Mouse (Mus musculus): ENCODE measurements around the gene Sdhaf4. TPM values are rescaled to one million over a fixed set of nuclear protein-coding genes. Genes with fewer than 3 reads are reported as not detected.

Gene Sdhaf4
- polyA plus RNA-seq (2014; fragmentation: Nextera tagmentation; extraction: Ambion mirVana): 94.4 and 96.1 TPM in 2 replicates

DNA sequence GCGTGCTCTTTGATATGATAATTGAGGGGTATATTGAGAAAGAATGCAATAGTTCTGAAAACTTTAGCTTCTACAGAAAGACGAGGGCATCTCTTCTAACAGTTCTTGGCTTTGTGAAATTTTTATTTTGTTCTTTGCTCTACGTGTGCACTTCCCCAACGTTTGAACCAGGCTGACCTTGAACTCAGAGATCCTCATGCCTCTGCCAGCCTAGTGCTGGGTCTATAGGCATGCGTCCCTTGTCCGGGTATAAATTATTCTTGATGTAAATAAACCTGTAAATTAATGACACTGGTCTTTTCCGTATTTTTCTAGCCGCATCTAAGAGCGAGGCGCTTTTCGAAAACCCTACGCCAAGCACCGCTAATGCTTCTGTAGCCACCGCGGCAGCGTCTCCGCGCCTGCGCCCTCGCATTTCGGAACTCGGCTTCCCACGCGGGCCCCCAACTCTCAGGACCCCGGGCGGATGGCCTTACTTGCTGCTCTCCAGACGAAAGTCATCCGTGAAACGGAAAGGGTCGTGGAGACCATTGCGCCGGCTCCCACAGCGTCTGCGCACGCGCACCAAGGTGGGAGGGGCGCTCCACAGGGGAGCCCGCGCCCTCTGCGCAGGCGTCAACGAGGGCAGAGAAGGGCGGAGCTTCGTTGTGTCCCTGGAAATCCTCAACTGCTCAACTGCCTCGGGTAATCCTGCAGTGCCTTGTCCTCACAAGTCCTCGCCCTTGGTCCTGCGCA, at the start of gene Sdhaf4:
Gene Sdhaf4 (minus strand): TSS at position 587 of the 735 bp plus-strand sequence.
- ATAC-seq (ENCODE audit: low read depth) (peak; percentile 97), DNase-seq (ENCODE audit: low spot score) (peak; percentile 95)
- 2% methylated on average over 46 of the region's 47 CpGs for WGBS
- peak within 1 kb of the TSS; percentile 55 for H3K4me3 ChIP-seq (ENCODE audit: low read depth, low read length)
- peak within 1 kb of the TSS; percentile 60 for H3K4me2 ChIP-seq (ENCODE audit: low read depth, low read length)
- H3K27ac ChIP-seq (replicated peaks; ENCODE audit: low read depth, low read length): peak within 1 kb of the TSS; percentile 88
- H3K4me1 ChIP-seq (ENCODE audit: control insufficient read depth, insufficient read depth, low read length): no peaks in the 10 kb centered on the region
- H3K9me3 ChIP-seq (ENCODE audit: control insufficient read depth, low read length): no peaks in the 10 kb centered on the region
- peak within 1 kb of the TSS; percentile 82 for H3K9ac ChIP-seq (ENCODE audit: low read depth, low read length)
- peaks cover 12% of the 10 kb centered on the region; the same call in 1 of the 2 replicates for H3K36me3 ChIP-seq (ENCODE audit: control insufficient read depth, insufficient read depth, low read length)
- no peaks in the 10 kb centered on the region for H3K27me3 ChIP-seq (replicated peaks; ENCODE audit: control insufficient read depth, insufficient read depth, low read length)

DNA sequence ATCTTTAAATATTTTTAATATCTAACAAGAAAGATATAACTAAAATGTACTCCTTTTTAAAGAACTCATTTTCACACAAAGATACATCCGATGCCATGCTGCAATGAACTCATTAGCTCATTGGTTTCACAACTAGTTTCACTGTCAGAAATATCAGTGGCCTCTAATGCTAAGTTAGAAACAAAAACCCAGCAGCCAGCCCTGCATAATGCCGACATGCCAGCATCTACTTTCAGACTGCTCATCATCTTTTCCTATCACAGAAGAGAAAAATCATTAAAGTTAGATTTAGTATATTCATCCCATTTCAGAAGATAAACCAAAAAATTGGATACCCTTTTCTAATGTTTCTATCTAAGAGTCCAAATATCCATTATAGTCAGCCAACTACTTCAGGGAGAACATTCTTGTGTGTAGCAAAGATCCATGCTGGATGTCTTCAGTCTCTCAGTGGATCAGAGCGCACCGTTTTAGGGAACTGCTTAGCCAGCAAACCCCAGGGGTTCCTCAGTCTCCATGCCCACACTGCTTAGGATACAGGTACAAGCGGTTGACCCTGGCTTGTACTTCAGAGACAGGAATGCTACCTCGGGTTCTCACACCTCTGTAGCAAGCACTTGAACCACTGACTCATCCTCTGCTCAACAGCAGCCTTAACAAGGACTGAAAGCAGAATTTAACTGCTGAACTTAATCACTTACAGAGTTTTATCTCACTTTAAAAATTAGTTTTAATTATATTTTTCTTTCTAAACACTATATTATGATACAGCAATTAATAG, 41.5 kb upstream of the Sdhaf4 start:
- ATAC-seq (ENCODE audit: low read depth) (no peak), DNase-seq (ENCODE audit: low spot score) (no peak)
- H3K36me3 ChIP-seq (ENCODE audit: control insufficient read depth, insufficient read depth, low read length): peaks cover 33% of the 10 kb centered on the region; the same call in 1 of the 2 replicates
- H3K9ac ChIP-seq (ENCODE audit: low read depth, low read length): no peak overlapping the region
- no peak overlapping the region for H3K4me2 ChIP-seq (ENCODE audit: low read depth, low read length)
- H3K4me3 ChIP-seq (ENCODE audit: low read depth, low read length): no peak overlapping the region
- WGBS: 76% methylated on average over 6 of the region's 6 CpGs
- H3K9me3 ChIP-seq (ENCODE audit: control insufficient read depth, low read length): no peaks in the 10 kb centered on the region
- no peaks in the 10 kb centered on the region for H3K4me1 ChIP-seq (ENCODE audit: control insufficient read depth, insufficient read depth, low read length)
- no peak overlapping the region for H3K27ac ChIP-seq (replicated peaks; ENCODE audit: low read depth, low read length)
- H3K27me3 ChIP-seq (replicated peaks; ENCODE audit: control insufficient read depth, insufficient read depth, low read length): no peaks in the 10 kb centered on the region

DNA sequence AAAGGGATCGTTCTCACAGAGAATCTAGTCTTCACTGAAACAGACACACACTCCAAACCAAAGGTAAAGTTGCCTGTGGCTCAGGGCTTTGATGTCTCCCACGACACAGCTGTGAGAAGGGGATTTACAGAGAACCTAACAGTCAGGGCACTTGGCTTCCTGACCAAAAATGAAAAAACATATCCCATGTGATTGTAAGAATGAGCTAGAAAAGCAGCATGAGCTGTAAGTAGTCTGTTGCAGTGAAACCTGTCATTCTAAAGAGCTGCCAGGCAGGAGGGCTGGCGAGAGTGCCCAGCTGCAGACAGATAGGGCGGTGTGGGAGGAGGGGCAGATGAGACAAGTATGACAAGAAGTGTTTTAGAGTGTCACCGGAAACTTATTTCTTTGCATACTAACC, 40.2 kb upstream of the Sdhaf4 start:
- peaks cover 21% of the 10 kb centered on the region; the same call in 1 of the 2 replicates for H3K36me3 ChIP-seq (ENCODE audit: control insufficient read depth, insufficient read depth, low read length)
- H3K4me2 ChIP-seq (ENCODE audit: low read depth, low read length): no peak overlapping the region
- no peaks in the 10 kb centered on the region for H3K27me3 ChIP-seq (replicated peaks; ENCODE audit: control insufficient read depth, insufficient read depth, low read length)
- H3K9me3 ChIP-seq (ENCODE audit: control insufficient read depth, low read length): no peaks in the 10 kb centered on the region
- no peak overlapping the region for H3K27ac ChIP-seq (replicated peaks; ENCODE audit: low read depth, low read length)
- no peak overlapping the region for H3K4me3 ChIP-seq (ENCODE audit: low read depth, low read length)
- H3K4me1 ChIP-seq (ENCODE audit: control insufficient read depth, insufficient read depth, low read length): no peaks in the 10 kb centered on the region
- ATAC-seq (ENCODE audit: low read depth) (no peak), DNase-seq (ENCODE audit: low spot score) (no peak)
- 68% methylated on average over 5 of the region's 5 CpGs for WGBS
- H3K9ac ChIP-seq (ENCODE audit: low read depth, low read length): no peak overlapping the region

DNA sequence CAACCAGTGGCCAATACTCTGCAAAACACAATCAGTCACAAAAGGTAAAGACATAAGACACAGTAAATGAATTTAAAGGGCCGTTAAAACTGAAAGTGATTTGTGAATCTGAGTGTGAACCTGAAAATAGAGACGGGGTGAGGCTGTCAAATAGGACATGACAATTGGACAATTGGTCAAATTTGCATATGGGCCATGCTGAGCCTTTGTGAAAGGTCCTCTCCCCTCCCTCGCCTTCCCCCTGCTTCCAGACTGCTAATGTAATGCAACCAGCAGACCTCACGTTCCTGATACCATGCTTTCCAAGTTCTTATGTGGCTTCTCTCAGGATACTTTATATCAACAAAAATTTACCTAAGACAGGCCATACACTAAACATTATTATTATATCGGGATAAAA, 37.6 kb upstream of the Sdhaf4 start:
- 86% methylated on average over 5 of the region's 5 CpGs for WGBS
- ATAC-seq (ENCODE audit: low read depth): no peak
- Histone ChIP-seq H3K27me3 (replicated peaks; ENCODE audit: control insufficient read depth, insufficient read depth, low read length) (no peaks in the 10 kb centered on the region), H3K9me3 (ENCODE audit: control insufficient read depth, low read length) (no peaks in the 10 kb centered on the region), H3K4me2 (ENCODE audit: low read depth, low read length) (no peak overlapping the region), H3K9ac (ENCODE audit: low read depth, low read length) (no peak overlapping the region), H3K4me3 (ENCODE audit: low read depth, low read length) (no peak overlapping the region), H3K27ac (replicated peaks; ENCODE audit: low read depth, low read length) (no peak overlapping the region), H3K36me3 (ENCODE audit: control insufficient read depth, insufficient read depth, low read length) (peaks cover 21% of the 10 kb centered on the region), H3K4me1 (ENCODE audit: control insufficient read depth, insufficient read depth, low read length) (no peaks in the 10 kb centered on the region)
- DNase-seq (ENCODE audit: low spot score): no peak

DNA sequence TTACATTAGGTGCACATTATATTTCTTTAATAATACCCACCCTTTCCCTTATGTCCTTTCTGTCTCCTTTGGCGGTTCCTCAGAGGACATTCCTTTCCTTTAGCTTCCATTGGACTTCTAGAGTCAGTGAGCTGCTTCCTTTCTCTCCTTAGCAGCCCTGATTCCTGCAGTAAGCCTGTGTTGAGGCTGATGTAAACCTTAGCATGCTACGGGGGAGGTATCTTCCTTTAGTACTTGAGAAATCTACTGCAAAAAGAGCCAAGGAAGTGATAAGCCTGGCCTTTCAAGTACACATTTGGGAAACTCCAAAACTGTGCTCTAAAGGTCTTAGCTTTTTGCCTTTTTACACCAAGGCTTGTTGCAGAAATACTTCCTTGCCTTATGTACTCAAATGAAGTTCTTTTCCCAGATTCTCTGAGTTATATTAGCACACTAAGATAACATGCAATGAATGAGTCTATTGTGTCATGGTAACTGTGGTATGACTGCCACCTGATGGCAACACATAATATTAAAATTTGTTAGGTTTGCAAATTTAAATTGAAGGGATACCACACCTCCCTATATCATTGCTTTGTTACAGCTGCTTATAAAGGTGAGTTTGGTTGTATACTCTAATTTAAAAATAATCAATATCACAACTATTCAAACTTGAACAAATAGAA, 28.4 kb upstream of the Sdhaf4 start:
- Histone ChIP-seq H3K4me3 (ENCODE audit: low read depth, low read length) (no peak overlapping the region), H3K36me3 (ENCODE audit: control insufficient read depth, insufficient read depth, low read length) (peaks cover 27% of the 10 kb centered on the region), H3K9me3 (ENCODE audit: control insufficient read depth, low read length) (no peaks in the 10 kb centered on the region), H3K27me3 (replicated peaks; ENCODE audit: control insufficient read depth, insufficient read depth, low read length) (no peaks in the 10 kb centered on the region), H3K9ac (ENCODE audit: low read depth, low read length) (no peak overlapping the region), H3K4me1 (ENCODE audit: control insufficient read depth, insufficient read depth, low read length) (no peaks in the 10 kb centered on the region), H3K4me2 (ENCODE audit: low read depth, low read length) (no peak overlapping the region), H3K27ac (replicated peaks; ENCODE audit: low read depth, low read length) (no peak overlapping the region)
- ATAC-seq (ENCODE audit: low read depth): no peak
- DNase-seq (ENCODE audit: low spot score): peak; percentile 16
- WGBS: 86% methylated on average over 2 of the region's 2 CpGs

DNA sequence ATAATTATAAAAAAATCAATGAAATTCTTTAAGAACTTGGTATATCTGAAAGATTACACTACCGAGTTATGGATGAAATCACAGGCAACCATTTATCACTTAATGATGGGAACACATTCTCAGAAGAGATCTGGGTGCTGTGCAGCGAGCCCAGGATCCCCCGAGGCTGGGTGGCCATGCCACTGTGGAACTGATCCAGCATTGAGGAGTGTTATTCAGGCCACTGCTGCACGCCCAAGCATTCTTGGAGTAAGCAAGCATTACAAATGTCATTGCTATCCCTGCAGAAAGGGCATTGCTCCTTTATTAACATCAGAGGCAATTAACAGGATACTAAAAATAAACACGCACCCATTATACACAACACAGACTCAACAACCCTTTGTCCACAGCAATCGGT, 5.4 kb upstream of the Sdhaf4 start:
- DNase-seq (ENCODE audit: low spot score) (no peak), ATAC-seq (ENCODE audit: low read depth) (no peak)
- no peak overlapping the region for H3K9ac ChIP-seq (ENCODE audit: low read depth, low read length)
- no peaks in the 10 kb centered on the region for H3K9me3 ChIP-seq (ENCODE audit: control insufficient read depth, low read length)
- no peaks in the 10 kb centered on the region for H3K27me3 ChIP-seq (replicated peaks; ENCODE audit: control insufficient read depth, insufficient read depth, low read length)
- no peak overlapping the region for H3K27ac ChIP-seq (replicated peaks; ENCODE audit: low read depth, low read length)
- no peak overlapping the region for H3K4me3 ChIP-seq (ENCODE audit: low read depth, low read length)
- no peaks in the 10 kb centered on the region for H3K4me1 ChIP-seq (ENCODE audit: control insufficient read depth, insufficient read depth, low read length)
- peaks cover 21% of the 10 kb centered on the region for H3K36me3 ChIP-seq (ENCODE audit: control insufficient read depth, insufficient read depth, low read length)
- H3K4me2 ChIP-seq (ENCODE audit: low read depth, low read length): no peak overlapping the region
- WGBS: 95% methylated on average over 6 of the region's 6 CpGs

DNA sequence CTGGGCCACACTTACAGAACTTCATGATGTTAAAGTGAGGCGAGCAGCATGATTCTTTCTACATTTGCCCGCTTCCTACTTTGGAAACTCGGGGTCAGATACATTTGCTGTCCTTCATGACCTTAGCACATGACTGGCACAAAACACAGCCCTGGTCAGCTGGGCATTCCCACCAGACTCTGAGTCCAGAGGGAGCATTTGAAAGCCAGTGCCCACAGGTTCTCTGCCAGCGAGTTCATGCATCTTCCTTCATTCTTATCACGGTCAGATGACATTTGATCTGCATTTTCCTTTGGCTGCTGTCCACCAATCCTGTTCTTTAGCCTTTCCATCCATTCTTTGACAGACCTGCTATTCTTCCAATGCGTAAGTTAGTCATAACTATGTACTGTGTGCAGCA, 4.6 kb upstream of the Sdhaf4 start:
- Histone ChIP-seq H3K4me1 (ENCODE audit: control insufficient read depth, insufficient read depth, low read length) (no peaks in the 10 kb centered on the region), H3K27me3 (replicated peaks; ENCODE audit: control insufficient read depth, insufficient read depth, low read length) (no peaks in the 10 kb centered on the region), H3K9me3 (ENCODE audit: control insufficient read depth, low read length) (no peaks in the 10 kb centered on the region), H3K36me3 (ENCODE audit: control insufficient read depth, insufficient read depth, low read length) (peaks cover 15% of the 10 kb centered on the region), H3K27ac (replicated peaks; ENCODE audit: low read depth, low read length) (no peak overlapping the region), H3K9ac (ENCODE audit: low read depth, low read length) (no peak overlapping the region), H3K4me2 (ENCODE audit: low read depth, low read length) (no peak overlapping the region), H3K4me3 (ENCODE audit: low read depth, low read length) (no peak overlapping the region)
- 88% methylated on average over 6 of the region's 6 CpGs for WGBS
- DNase-seq (ENCODE audit: low spot score) (no peak), ATAC-seq (ENCODE audit: low read depth) (no peak)

DNA sequence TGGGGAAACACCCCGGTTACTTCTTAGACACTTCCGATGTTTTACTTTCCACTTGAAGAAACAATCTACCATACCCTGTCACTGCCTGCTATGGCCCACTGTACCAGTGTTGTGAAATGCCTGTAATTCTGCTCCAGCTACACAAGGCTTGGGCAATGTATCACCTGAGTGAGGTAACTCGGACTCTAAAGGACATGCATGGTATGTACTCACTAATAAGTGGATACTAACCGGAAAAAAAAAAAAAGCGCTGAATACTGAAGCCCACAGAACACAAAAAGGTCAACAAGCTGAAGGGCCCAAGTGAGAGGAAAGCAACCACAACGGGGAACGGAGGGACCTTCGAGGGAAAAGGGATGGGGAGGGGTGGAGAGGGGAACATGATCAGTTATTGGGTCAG, 2.2 kb upstream of the Sdhaf4 start:
- Histone ChIP-seq H3K27me3 (replicated peaks; ENCODE audit: control insufficient read depth, insufficient read depth, low read length) (no peaks in the 10 kb centered on the region), H3K4me1 (ENCODE audit: control insufficient read depth, insufficient read depth, low read length) (no peaks in the 10 kb centered on the region), H3K4me3 (ENCODE audit: low read depth, low read length) (no peak overlapping the region), H3K27ac (replicated peaks; ENCODE audit: low read depth, low read length) (no peak overlapping the region), H3K36me3 (ENCODE audit: control insufficient read depth, insufficient read depth, low read length) (peaks cover 1% of the 10 kb centered on the region; the same call in 1 of the 2 replicates), H3K9me3 (ENCODE audit: control insufficient read depth, low read length) (no peaks in the 10 kb centered on the region), H3K9ac (ENCODE audit: low read depth, low read length) (no peak overlapping the region), H3K4me2 (ENCODE audit: low read depth, low read length) (no peak overlapping the region)
- DNase-seq (ENCODE audit: low spot score): no peak
- 87% methylated on average over 8 of the region's 8 CpGs for WGBS
- no peak for ATAC-seq (ENCODE audit: low read depth)
